Mouse (Mus musculus) CD4-positive, CD25-positive, alpha-beta regulatory T cell, adult 9 weeks (primary cell): ENCODE results near the gene Scn11a. TPM values are rescaled to one million over a fixed set of nuclear protein-coding genes. Genes with fewer than 3 reads are reported as not detected.

Experiments used
- polyA plus RNA-seq: library from polyadenylated mRNA; unstranded; fragments of 100-300 nt; shearing (Covaris generic); gene quantifications from one replicate; pipeline ENCODE4 v1.2.1, GENCODE M21; 2017

Gene Scn11a
- polyA plus RNA-seq = 0.91 TPM

GRCm38 (mm10) chr9:119825297-119825696, at the start of gene Scn11a:
TSS of gene Scn11a (minus strand) at chr9:119825456.

GRCm38 (mm10) chr9:119719222-119719621, 106.0 kb downstream of the Scn11a start, which contains the start of gene Scn10a:
TSS of gene Scn10a (minus strand) at chr9:119719322.

Other genes with a start within 250 kb of the Scn11a start
- 0.06 TPM for gene Scn5a, start 246.4 kb downstream of the Scn11a start, polyA plus RNA-seq
- gene Scn10a, start 106.1 kb downstream of the Scn11a start, polyA plus RNA-seq = not detected
- gene Wdr48, start 69.4 kb upstream of the Scn11a start, polyA plus RNA-seq = 72.9 TPM
- 15.6 TPM for gene Gorasp1, start 112.1 kb upstream of the Scn11a start, polyA plus RNA-seq
- not detected for gene Ttc21a, start 112.2 kb upstream of the Scn11a start, polyA plus RNA-seq
- 52.1 TPM for gene Csrnp1, start 159.2 kb upstream of the Scn11a start, polyA plus RNA-seq
- gene Xirp1, start 198.1 kb upstream of the Scn11a start, polyA plus RNA-seq = not detected
- gene Cx3cr1, start 244.4 kb upstream of the Scn11a start, polyA plus RNA-seq = 0.22 TPM